Comparison of ENCODE assay signal across 8 mouse cellular contexts in the genomic region with DNA sequence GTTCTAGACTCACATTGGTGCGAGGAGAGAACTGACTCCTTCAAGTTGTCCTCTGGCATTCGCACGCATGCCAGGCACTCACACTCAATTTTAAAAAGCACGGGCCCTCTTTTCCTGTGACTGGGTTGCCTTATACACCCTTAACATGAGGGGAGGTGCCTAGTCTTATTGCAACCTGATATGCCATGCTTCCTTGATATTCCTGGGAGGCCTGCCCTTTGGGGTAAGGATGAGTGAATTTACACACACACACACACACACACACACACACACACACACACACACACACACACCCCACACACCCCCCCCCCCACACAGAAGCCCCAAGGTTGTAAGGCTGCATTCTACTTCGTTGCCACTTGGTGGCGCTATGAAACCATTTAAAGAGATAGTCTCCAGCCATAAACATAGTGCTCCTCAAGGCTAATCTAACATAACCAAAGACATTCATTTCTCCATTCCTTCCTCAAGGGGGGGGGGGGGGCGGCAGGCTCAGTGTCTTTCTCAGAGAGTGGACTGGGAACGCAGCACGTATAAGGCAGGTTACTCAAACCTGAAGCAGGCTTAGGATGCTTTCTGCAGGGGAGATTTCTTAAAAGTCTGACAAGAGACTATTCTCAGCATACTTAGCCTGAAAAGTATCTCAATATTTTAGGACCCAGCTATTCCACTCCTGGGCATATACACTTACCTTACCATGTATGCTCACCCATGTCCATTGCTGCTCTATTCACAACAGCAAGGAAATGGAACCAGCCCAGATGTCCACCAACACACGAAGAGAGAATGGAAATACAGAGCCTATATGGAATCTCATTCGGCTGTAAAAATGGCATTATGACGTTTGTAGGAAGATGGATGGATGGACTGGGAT.
DNase-seq lines count a peak whose midpoint lies in the region; ATAC-seq and TF ChIP-seq lines count a peak whose summit lies in the region.

No protein-coding gene starts in this region.

- TF ChIP-seq POLR2A in lung, adult 2 months (IDR thresholded peaks at IDR 0.05; ENCODE audit: borderline replicate concordance, extremely low read depth, low read depth, low read length): no peak

- no peak overlapping the region for H3K27ac ChIP-seq in forebrain, embryonic 12.5 days

- WGBS in forebrain, embryonic 12.5 days: 46% methylated on average over 12 of the region's 12 CpGs
- WGBS in lung, adult 2 months: 33% methylated on average over 12 of the region's 12 CpGs

- H3K9me3 ChIP-seq in forebrain, embryonic 12.5 days: no peaks in the 10 kb centered on the region

- peaks cover 7% of the 10 kb centered on the region; the same call in 1 of the 2 replicates for H3K4me1 ChIP-seq in forebrain, embryonic 12.5 days
- no peaks in the 10 kb centered on the region for H3K4me1 ChIP-seq in lung, adult 2 months (ENCODE audit: control insufficient read depth, insufficient read depth, low read length)

- H3K9ac ChIP-seq in forebrain, embryonic 12.5 days: no peak overlapping the region

- TF ChIP-seq CTCF in lung, adult 2 months (IDR thresholded peaks at IDR 0.05; ENCODE audit: insufficient read depth, low read length): peak; percentile 27; the same call in 1 of the 2 replicates

- no peaks in the 10 kb centered on the region for H3K27me3 ChIP-seq in forebrain, embryonic 12.5 days

- H3K4me2 ChIP-seq in forebrain, embryonic 12.5 days: no peak overlapping the region

- H3K36me3 ChIP-seq in forebrain, embryonic 12.5 days (replicated peaks): peaks cover 3% of the 10 kb centered on the region; the same call in 1 of the 2 replicates

- H3K4me3 ChIP-seq in forebrain, embryonic 12.5 days (replicated peaks): no peak overlapping the region
- no peak overlapping the region for H3K4me3 ChIP-seq in lung, adult 2 months (replicated peaks; ENCODE audit: extremely low read depth, low read depth, low read length)

- ATAC-seq in forebrain, embryonic 12.5 days (ENCODE audit: low FRiP score): peak; percentile 60
- ATAC-seq in neutrophil, adult 5-6 weeks (ENCODE audit: extremely low read depth, insufficient number of reproducible peaks, low FRiP score, poor library complexity, severe bottlenecking): peak; percentile 76; the same call in 1 of the 2 replicates

- peak; percentile 38 for DNase-seq in urinary bladder, postnatal 14 days (ENCODE audit: low spot score)
- no peak for DNase-seq in urinary bladder, postnatal 4 days (ENCODE audit: low spot score in 2 of 2)
- DNase-seq in brain, adult 2 months (ENCODE audit: low read depth, low spot score): peak; percentile 72
- DNase-seq in induced T-regulatory cell, adult 2 months (ENCODE audit: low read depth): peak; percentile 62
- peak; percentile 37 for DNase-seq in lung, adult 2 months
- DNase-seq in frontal cortex, postnatal 36 days (ENCODE audit: low spot score in 2 of 2): no peak

Comparison
In these comparisons a context has a peak if more than half of its experiments do, and no peak if none do; other contexts are left out.
1. DNase-seq: peak in urinary bladder, postnatal 14 days (single experiment), brain, adult 2 months (single experiment), induced T-regulatory cell, adult 2 months (single experiment) and lung, adult 2 months (single experiment); none in urinary bladder, postnatal 4 days (0 of 2) and frontal cortex, postnatal 36 days (0 of 2).